Mouse (Mus musculus): ENCODE results near the gene Dppa1.
"Not testable (repeated sequence)": the region's sequence is repeated elsewhere in the genome, so short reads cannot be mapped to it uniquely, and the experiment has no call there.

Gene Dppa1

DNA sequence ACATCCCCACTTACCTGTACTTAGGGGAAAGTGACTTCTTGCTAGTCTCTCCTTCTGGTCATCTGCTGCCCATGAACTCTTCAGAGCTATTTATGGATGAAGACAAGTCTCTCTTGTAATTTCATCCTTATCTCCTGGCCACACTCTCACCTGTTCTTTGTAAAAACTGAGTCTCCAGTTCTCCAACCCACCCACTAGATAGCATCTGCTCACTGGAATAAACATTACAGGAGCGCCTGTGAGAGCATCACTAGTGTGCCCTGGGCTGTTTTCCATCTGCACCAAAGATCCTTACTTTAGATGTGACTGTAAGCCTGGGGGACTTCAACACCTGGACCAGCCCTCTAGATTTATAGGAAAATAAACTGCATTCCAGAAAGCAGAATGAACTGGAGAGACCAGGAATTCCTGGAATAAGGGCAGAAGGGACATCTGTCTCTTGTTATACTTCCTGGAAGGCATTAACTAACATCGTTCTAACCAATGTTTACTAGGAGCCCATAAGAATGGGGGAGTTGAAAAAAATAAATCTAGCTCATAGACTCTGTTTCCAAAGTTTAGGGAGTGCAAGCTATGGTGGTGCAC is at the start of gene Dppa1:
Gene Dppa1 (minus strand): TSS at position 51 of the 585 bp plus-strand sequence.
- DNase-seq (ENCODE audit: inconsistent ontology term): no peak

GRCm38 (mm10) chr11:46667938-46668337 is 38.9 kb upstream of the Dppa1 start:
- DNase-seq (ENCODE audit: inconsistent ontology term): no peak

- no peak for DNase-seq (ENCODE audit: inconsistent ontology term)
Observed at GRCm38 (mm10) chr11:46667105-46667504, 38.0 kb upstream of the Dppa1 start.

DNA sequence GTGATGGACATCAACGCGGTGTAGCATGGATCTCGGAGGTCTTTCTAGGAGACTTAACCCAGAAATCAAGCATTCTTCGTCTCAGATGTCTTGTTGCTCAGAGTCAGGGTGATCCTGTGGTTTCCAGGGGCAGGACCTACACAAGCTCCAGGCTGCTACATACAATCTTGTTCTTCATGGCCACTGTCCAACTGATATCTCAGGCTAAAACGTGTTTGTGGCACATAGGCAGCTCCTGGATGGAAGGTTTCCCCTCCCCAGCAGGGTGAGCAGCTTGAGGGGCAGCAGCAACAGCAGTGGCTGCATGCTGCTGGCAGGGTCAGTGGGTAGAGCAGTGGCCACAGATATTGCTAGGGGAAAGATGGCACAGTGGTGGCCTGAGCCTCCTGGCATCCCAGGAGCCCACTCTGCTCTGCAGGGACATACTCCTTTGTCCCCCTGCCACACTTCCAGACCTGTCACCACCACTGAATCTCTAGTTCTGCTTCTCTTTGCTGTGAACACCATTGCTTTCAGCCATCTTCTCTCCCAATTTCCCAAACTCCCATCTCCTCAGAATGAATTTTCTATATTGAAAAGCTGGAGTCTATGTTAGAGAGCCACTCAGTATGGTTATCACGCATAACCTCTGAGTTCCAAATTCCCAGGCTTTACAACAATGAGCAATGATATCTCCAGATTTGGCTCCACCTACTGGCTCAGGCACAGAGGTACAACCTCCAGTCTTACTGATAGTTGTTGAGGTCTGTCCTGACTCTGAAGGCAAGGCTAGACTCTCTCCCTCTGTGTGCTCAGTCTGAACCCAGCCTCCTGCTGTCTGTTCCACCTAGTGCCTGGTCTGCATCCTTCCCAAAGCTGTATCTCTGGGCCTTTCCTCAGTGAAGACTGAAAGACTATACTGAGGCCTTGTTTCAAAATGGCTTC is 36.8 kb upstream of the Dppa1 start:
- DNase-seq (ENCODE audit: inconsistent ontology term): peak; percentile 9

DNA sequence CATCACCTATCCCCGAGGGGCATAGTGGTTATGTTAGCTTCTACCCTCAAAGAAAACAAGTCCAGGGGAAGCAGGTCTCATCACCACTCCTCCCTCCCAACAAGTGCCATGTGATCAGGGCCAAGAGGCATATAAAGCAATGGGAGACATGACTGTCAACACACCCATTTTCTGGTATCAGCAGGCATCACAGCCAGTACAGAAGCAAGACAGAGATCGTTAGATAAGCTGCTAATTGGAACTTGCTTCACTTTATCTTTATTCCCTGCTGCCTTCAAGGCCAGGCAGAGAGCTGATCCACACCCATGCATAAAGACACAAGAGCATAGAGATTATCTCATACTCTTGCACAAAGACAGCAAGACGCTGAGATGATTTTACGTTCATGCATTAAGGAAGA is 34.2 kb upstream of the Dppa1 start:
- DNase-seq (ENCODE audit: inconsistent ontology term): no peak

GRCm38 (mm10) chr11:46652476-46652875 is 23.4 kb upstream of the Dppa1 start:
- DNase-seq (ENCODE audit: inconsistent ontology term): no peak

- not testable (repeated sequence) for DNase-seq (ENCODE audit: inconsistent ontology term)
Observed at GRCm38 (mm10) chr11:46649655-46650054, 20.6 kb upstream of the Dppa1 start.

DNA sequence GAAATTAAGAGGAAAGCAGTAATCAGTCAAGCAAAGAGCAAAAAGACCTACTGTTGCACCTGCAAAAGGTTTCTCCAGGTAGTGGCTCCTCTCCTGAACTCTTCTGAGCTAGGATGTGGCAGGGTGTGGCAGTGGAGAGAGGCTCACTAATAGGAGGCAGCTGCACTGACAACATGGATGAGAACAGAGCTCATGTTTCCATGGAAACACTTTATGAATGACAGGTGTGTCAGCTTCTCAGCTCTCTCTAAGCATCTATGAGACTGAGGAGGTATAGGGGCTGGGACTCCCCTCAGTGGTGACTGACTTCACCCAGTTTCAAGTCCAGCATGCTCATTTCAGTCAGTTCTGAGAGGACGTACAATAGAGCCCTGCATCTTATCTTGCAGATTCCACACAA is 15.8 kb upstream of the Dppa1 start:
- no peak for DNase-seq (ENCODE audit: inconsistent ontology term)

DNA sequence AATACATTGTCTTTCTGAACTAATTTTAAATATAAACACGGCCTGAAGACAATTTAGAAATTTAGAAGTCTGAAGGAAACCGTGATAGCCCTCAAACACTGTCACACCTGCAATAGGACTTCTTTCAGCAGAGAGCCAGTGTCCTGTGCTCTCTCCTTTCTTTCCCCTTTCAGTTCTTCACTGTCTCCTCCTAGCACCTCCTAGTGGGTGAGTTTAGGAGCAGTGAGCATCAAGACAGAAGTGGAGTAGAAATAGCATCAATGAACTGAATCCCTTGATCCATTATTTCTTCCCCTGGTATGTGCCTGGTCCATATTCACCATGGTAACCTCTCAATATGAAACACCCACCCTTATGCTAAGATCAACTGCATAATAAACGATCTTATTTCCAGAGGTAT is 7.5 kb upstream of the Dppa1 start:
- DNase-seq (ENCODE audit: inconsistent ontology term): no peak

GRCm38 (mm10) chr11:46635516-46635915 is 6.5 kb upstream of the Dppa1 start:
- not testable (repeated sequence) for DNase-seq (ENCODE audit: inconsistent ontology term)

DNA sequence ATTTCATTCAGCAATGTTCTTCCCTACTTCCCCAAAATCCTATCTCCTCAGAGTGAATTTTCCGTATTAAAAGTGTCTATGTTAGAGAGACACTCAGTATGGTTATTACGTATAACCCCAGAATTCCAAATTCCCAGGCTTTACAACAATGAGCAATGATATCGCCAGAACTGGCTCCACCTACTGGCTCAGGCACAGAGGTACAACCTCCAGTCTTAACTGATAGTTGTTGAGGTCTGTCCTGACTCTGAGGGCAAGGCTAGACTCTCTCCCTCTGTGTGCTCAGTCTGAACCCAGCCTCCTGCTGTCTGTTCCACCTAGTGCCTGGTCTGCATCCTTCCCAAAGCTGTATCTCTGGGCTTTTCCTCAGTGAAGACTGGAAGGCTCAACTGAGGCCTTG is 2.6 kb upstream of the Dppa1 start:
- DNase-seq (ENCODE audit: inconsistent ontology term): no peak

DNA sequence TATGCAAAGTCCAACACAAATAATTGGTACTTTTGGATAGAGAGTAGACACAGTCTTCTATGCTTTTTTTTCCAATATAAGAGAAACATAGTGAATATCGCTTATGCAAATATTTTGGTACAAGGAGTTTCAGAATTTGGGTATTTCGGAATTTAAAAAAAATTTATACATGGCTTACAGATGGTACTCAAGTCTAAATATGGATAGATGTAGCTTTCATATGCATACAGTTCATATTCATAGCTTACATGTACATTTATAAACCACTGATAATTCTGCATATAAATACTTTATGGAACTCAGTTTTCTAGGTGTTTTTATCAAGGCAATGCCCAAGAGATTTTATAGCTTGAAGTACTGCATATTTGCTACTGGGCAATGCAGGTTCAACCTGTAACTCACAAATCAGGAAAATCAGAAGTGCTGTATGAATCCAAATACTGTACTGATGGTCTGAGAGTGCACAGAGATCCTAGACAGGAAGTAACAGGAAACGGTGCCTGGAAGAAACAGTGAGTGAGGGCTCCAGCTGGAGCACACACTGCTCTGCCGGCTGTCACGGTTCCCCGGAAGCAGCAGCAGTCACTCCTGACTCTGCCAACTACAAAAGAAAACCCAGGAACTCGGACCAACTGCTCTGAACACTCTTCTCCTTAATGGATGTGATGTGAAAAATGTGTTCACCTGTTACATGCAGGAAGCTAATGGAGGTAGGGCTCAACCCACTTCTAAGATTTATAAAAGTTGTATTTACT is 8.5 kb downstream of the Dppa1 start:
- DNase-seq (ENCODE audit: inconsistent ontology term): no peak

DNA sequence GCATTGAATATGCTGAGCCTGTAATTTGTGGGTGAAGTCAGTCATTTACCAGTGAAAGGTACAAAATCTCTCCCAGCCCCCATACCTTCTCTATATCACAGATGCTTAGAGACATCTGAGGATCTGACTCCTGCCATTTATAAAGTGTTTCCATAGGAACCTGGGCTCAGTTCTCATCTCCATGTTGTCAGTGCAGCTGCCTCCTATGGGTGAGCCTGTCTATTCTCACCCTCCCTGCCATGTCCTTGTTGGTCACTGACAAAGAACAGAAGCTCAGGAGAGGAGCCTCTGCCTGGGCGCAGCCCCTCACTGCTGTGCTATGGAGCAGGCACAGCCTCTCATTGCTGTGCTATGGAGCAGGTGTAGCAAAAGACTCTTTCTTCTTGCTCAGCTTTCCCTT is 9.1 kb downstream of the Dppa1 start:
- no peak for DNase-seq (ENCODE audit: inconsistent ontology term)

DNA sequence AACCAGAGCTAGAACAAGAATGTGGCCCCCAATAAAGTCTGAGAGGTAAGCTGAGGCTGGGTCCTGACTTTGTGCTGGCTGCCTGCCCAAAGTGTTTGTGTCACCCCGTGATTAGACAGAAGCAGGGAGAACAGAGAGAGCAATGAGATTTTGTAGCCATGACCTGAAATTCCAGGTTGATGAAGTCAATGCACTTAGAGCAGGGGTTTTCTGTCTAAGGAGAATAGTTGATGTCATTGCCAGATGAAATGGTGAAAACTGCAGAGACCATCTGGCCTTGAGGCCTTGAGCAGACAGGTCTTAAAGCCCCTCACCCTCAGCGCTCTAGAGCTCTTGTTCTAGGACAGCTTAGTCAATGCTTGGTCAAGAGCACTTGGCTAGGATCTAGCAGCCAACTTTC is 36.6 kb downstream of the Dppa1 start:
- no peak for DNase-seq (ENCODE audit: inconsistent ontology term)

GRCm38 (mm10) chr11:46582741-46583140 is 46.3 kb downstream of the Dppa1 start:
- no peak for DNase-seq (ENCODE audit: inconsistent ontology term)

GRCm38 (mm10) chr11:46580428-46580827 is 48.6 kb downstream of the Dppa1 start:
- no peak for DNase-seq (ENCODE audit: inconsistent ontology term)

DNA sequence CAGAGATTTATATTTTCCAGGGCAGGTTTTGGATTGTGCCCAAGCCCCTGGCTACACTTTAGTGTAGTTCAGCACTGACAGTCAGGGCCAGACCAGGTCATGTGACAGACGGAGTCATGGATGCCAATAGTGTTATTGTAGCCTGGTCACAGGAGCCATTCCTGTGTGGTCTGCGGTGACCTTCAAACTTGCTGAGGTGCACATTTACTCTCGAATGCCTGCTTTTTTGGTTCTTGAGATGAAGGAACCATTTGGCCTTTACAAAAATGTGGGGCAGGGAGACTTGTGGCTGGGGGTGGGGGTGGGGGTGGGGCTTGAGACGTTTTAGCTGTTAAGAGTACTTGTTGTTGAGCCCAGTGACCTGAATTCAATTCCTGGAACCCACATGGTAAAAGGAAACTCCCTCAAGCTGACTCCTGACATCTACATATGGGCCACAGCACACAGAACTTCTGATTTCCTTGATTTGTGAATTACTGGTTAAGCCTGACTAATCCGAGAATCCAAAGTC is 50.2 kb downstream of the Dppa1 start:
- DNase-seq (ENCODE audit: inconsistent ontology term): no peak

- no peak for DNase-seq (ENCODE audit: inconsistent ontology term)
Observed at GRCm38 (mm10) chr11:46571327-46571726, 57.7 kb downstream of the Dppa1 start, which contains the start of gene BC053393. BC053393 (plus strand) TSS chr11:46571536.

GRCm38 (mm10) chr11:46569107-46569506 is 60.0 kb downstream of the Dppa1 start:
- no peak for DNase-seq (ENCODE audit: inconsistent ontology term)

GRCm38 (mm10) chr11:46565967-46566366 is 63.1 kb downstream of the Dppa1 start:
- DNase-seq (ENCODE audit: inconsistent ontology term): no peak

GRCm38 (mm10) chr11:46564671-46565070 is 64.4 kb downstream of the Dppa1 start:
- DNase-seq (ENCODE audit: inconsistent ontology term): no peak

GRCm38 (mm10) chr11:46561096-46561495 is 68.0 kb downstream of the Dppa1 start:
- no peak for DNase-seq (ENCODE audit: inconsistent ontology term)

Measured in Muller cell, postnatal 12 days (primary cell).